8 mouse cellular contexts compared by ENCODE assay signal in the genomic region with DNA sequence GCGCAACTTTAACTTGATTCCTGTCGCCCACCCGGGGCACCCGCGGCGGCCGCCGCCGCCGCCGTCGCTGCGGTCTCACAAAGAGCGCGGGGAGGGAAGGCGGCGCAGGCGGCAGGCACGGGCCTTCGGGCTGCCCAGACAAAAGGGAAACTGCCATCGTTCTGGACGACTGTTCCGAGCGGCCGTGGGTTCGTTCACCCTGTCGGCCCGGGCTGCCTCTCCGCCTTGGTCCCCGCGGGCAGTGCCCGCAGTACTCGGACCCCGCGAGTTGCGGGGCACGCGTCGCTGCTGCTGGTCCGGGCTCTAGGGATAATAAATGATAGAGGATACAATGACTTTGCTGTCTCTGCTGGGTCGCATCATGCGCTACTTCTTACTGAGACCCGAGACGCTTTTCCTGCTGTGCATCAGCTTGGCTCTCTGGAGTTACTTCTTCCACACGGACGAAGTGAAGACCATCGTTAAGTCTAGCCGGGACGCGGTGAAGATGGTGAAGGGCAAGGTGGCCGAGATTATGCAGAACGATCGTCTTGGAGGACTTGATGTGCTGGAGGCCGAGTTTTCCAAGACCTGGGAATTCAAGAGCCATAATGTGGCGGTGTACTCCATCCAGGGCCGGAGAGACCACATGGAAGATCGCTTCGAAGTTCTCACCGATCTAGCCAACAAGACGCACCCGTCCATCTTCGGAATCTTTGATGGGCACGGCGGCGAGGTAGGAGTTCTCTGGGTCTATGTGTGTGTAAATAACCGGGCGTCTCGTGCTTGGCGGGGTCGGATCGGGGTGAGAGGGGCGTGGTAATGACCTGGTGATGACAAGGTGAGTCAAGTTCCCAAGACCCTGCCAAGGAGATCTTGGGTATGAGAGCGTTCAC. TPM values are rescaled to one million over a fixed set of nuclear protein-coding genes. Genes with fewer than 3 reads are reported as not detected.
DNase-seq lines count a peak whose midpoint lies in the region; ATAC-seq and TF ChIP-seq lines count a peak whose summit lies in the region.

No protein-coding gene starts in this region.

- H3K4me3 ChIP-seq in forebrain, postnatal 0 days (ENCODE audit: low read depth, low read length) = peak overlapping the region; percentile 92
- peak overlapping the region; percentile 67 for H3K4me3 ChIP-seq in intestine, embryonic 15.5 days (replicated peaks)
- H3K4me3 ChIP-seq in lung, embryonic 14.5 days (ENCODE audit: low read depth, low read length) = peak overlapping the region; percentile 65
- peak overlapping the region; percentile 74 for H3K4me3 ChIP-seq in small intestine, adult 2 months (ENCODE audit: low read depth, low read length)

- peak; percentile 50 for ATAC-seq in forebrain, postnatal 0 days
- peak; percentile 45 for ATAC-seq in intestine, embryonic 15.5 days
- peak; percentile 32 for ATAC-seq in lung, embryonic 14.5 days (ENCODE audit: insufficient read depth)

- peaks cover 10% of the 10 kb centered on the region for H3K4me1 ChIP-seq in forebrain, postnatal 0 days (ENCODE audit: insufficient read depth)
- peaks cover 16% of the 10 kb centered on the region for H3K4me1 ChIP-seq in intestine, embryonic 15.5 days (replicated peaks)
- peaks cover 10% of the 10 kb centered on the region; the same call in 1 of the 2 replicates for H3K4me1 ChIP-seq in lung, embryonic 14.5 days (ENCODE audit: insufficient read depth)
- H3K4me1 ChIP-seq in small intestine, adult 2 months (ENCODE audit: control insufficient read depth, insufficient read depth, insufficient read length, low read length) = peaks cover 11% of the 10 kb centered on the region

- peak; percentile 42 to 61 for DNase-seq in right cerebral cortex, postnatal 10 days (ENCODE audit: low spot score in 2 of 2)
- DNase-seq in right cerebral cortex, postnatal 14 days = no peak
- DNase-seq in brain, embryonic 18.5 days (ENCODE audit: low read depth, low spot score) = peak; percentile 28
- DNase-seq in forebrain, postnatal 0 days = peak; percentile 65
- peak; percentile 64 for DNase-seq in lung, embryonic 14.5 days
- DNase-seq in ovary, adult 18-20 months (ENCODE audit: low spot score) = no peak

- H3K9ac ChIP-seq in forebrain, postnatal 0 days = peak overlapping the region; percentile 87
- H3K9ac ChIP-seq in intestine, embryonic 15.5 days = peak overlapping the region; percentile 81
- H3K9ac ChIP-seq in lung, embryonic 14.5 days = peak overlapping the region; percentile 79

- H3K9me3 ChIP-seq in forebrain, postnatal 0 days (ENCODE audit: low read length) = no peaks in the 10 kb centered on the region
- no peaks in the 10 kb centered on the region for H3K9me3 ChIP-seq in intestine, embryonic 15.5 days
- H3K9me3 ChIP-seq in lung, embryonic 14.5 days (ENCODE audit: low read depth, low read length) = no peaks in the 10 kb centered on the region

- no peaks in the 10 kb centered on the region for H3K36me3 ChIP-seq in forebrain, postnatal 0 days (ENCODE audit: insufficient read depth)
- no peaks in the 10 kb centered on the region for H3K36me3 ChIP-seq in intestine, embryonic 15.5 days
- no peaks in the 10 kb centered on the region for H3K36me3 ChIP-seq in lung, embryonic 14.5 days (ENCODE audit: insufficient read depth)
- no peaks in the 10 kb centered on the region for H3K36me3 ChIP-seq in small intestine, adult 2 months (ENCODE audit: control insufficient read depth, insufficient read depth, low read length)

- peak overlapping the region; percentile 91 for H3K27ac ChIP-seq in forebrain, postnatal 0 days (ENCODE audit: low read depth, low read length)
- 0 out of 2 replicates have a peak overlapping the region, but pooled peaks have one; percentile 51 for H3K27ac ChIP-seq in intestine, embryonic 15.5 days
- H3K27ac ChIP-seq in lung, embryonic 14.5 days (ENCODE audit: low read depth) = peak overlapping the region; percentile 54
- peak overlapping the region; percentile 10; the same call in 1 of the 2 replicates for H3K27ac ChIP-seq in small intestine, adult 2 months (ENCODE audit: insufficient read depth, low read depth, low read length)

- WGBS in forebrain, postnatal 0 days = 3% methylated on average over 73 of the region's 73 CpGs
- WGBS in intestine, embryonic 15.5 days = under 1% methylated on average over 65 of the region's 73 CpGs
- WGBS in lung, embryonic 14.5 days = under 1% methylated on average over 66 of the region's 73 CpGs
- under 1% methylated on average over 73 of the region's 73 CpGs for WGBS in small intestine, adult 2 months

- TF ChIP-seq POLR2A in small intestine, adult 2 months (IDR thresholded peaks at IDR 0.05; ENCODE audit: low read depth, low read length) = no peak

- H3K4me2 ChIP-seq in forebrain, postnatal 0 days (ENCODE audit: low read depth) = peak overlapping the region; percentile 92
- H3K4me2 ChIP-seq in intestine, embryonic 15.5 days (replicated peaks) = peak overlapping the region; percentile 95
- H3K4me2 ChIP-seq in lung, embryonic 14.5 days = peak overlapping the region; percentile 94

- no peaks in the 10 kb centered on the region for H3K27me3 ChIP-seq in forebrain, postnatal 0 days (ENCODE audit: insufficient read depth, low read length)
- no peaks in the 10 kb centered on the region for H3K27me3 ChIP-seq in intestine, embryonic 15.5 days (replicated peaks)
- peaks cover 16% of the 10 kb centered on the region; the same call in 1 of the 2 replicates for H3K27me3 ChIP-seq in lung, embryonic 14.5 days (ENCODE audit: insufficient read depth, low read length)
- H3K27me3 ChIP-seq in small intestine, adult 2 months (ENCODE audit: control insufficient read depth, insufficient read depth, low read length) = peaks cover 3% of the 10 kb centered on the region; the same call in 1 of the 2 replicates

- TF ChIP-seq CTCF in forebrain, postnatal 0 days (IDR thresholded peaks at IDR 0.05; ENCODE audit: low read depth) = no peak
- no peak for TF ChIP-seq CTCF in lung, embryonic 14.5 days (IDR thresholded peaks at IDR 0.05; ENCODE audit: low read depth)
- TF ChIP-seq CTCF in small intestine, adult 2 months (IDR thresholded peaks at IDR 0.05; ENCODE audit: extremely low read depth, insufficient read length, insufficient replicate concordance, low read depth, low read length) = no peak

RNA-seq across cellular contexts. Expression of gene Ppm1l, which starts 0.8 kb away (rescaled TPM):
- total RNA-seq in forebrain, postnatal 0 days (2014; rRNA removed) = 21.6 and 27.6 TPM in 2 replicates
- 13.2 and 19.2 TPM in 2 replicates for polyA plus RNA-seq in forebrain, postnatal 0 days (2015; fragmentation: Nextera tagmentation; extraction: Ambion mirVana)
- 4.9 and 5.8 TPM in 2 replicates for polyA plus RNA-seq in intestine, embryonic 15.5 days (2015; fragmentation: Nextera tagmentation; extraction: Ambion mirVana)
- 6.3 and 7.6 TPM in 2 replicates for polyA plus RNA-seq in lung, embryonic 14.5 days (2014; fragmentation: Nextera tagmentation; extraction: Ambion mirVana)
- 0.80 and 1.1 TPM in 2 replicates for polyA plus RNA-seq in small intestine, adult 2 months (2012; rRNA removed)

Comparison
In these comparisons a context has a peak if more than half of its experiments do, and no peak if none do; other contexts are left out.
1. DNase-seq: peak in right cerebral cortex, postnatal 10 days (2 of 2), brain, embryonic 18.5 days (single experiment), forebrain, postnatal 0 days (single experiment) and lung, embryonic 14.5 days (single experiment); none in right cerebral cortex, postnatal 14 days (single experiment) and ovary, adult 18-20 months (single experiment).
2. H3K27ac ChIP-seq: peak in every context shown above with its lines; median percentile 91 in forebrain, postnatal 0 days; 54 in lung, embryonic 14.5 days; 51 in intestine, embryonic 15.5 days; 10 in small intestine, adult 2 months.
3. Peak in every context shown above with its lines, with median percentiles within 50 percentile points of each other: ATAC-seq, H3K4me2 ChIP-seq, H3K4me3 ChIP-seq and H3K9ac ChIP-seq.